Mouse (Mus musculus) E14TG2a.4 (cell line): ENCODE measurements around the gene Abtb2.

Source experiments
- CTCF ChIP-seq: conservative IDR thresholded peaks from 2 replicates; pipeline ENCODE4 v1.5.1; 2014; ENCODE audit warnings: low read length
- NANOG ChIP-seq: IDR thresholded peaks from 2 replicates; pipeline ENCODE4 v1.6.1; 2014; ENCODE audit warnings: borderline replicate concordance, low read length, mixed read lengths

- no peak for TF ChIP-seq CTCF
- TF ChIP-seq NANOG, result no peak
These were observed 78.3 kb downstream of the Abtb2 start for GRCm38 (mm10) chr2:103644418-103644817.
